Mouse (Mus musculus): Measurements from ENCODE around the gene Bloc1s2.

DNA sequence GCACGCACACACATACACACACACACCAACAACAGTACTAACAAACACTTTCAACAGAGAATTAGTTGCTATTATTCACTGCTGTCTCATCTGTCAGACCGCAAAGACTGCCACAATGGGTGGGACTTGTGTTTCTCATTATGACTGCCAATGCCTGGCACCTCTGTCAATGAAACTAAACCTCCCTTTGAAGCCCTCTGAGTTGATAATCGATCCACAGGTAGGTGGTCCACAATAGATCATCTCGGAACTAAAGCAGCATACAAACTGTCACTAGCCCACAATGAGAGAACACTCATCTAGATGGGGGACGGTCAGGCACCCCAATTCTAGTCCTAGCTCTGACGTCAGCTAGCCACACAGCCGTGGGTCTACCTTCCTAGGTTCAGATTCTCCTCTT is 25.1 kb downstream of the Bloc1s2 start:
- TF ChIP-seq CTCF (IDR thresholded peaks at IDR 0.05; ENCODE audit: low read depth), result no peak
- no peak for TF ChIP-seq EP300 (IDR thresholded peaks at IDR 0.05; ENCODE audit: low read depth)
